Mouse (Mus musculus) A20 (cell line): ENCODE results near the gene Ahnak.
A peak's percentile ranks its signal among the peaks of the same experiment; 100 is the strongest.
"Not testable (repeated sequence)": the region's sequence is repeated elsewhere in the genome, so short reads cannot be mapped to it uniquely, and the experiment has no call there.

Source experiments
- DNase-seq: peaks from one replicate; pipeline ENCODE4 v3.0.0-alpha.2; 2011; ENCODE audit warnings: low read depth, low spot score

The Ahnak gene

GRCm38 (mm10) chr19:8972491-8972890 is 16.6 kb upstream of the Ahnak start:
- not testable (repeated sequence) for DNase-seq

GRCm38 (mm10) chr19:8974638-8975037 is 14.4 kb upstream of the Ahnak start:
- no peak for DNase-seq

- DNase-seq: no peak
Measured at GRCm38 (mm10) chr19:8975491-8975890, 13.6 kb upstream of the Ahnak start.

GRCm38 (mm10) chr19:8976535-8976934 is 12.5 kb upstream of the Ahnak start:
- DNase-seq: peak; percentile 54

- DNase-seq: peak; percentile 34
Measured at GRCm38 (mm10) chr19:8980771-8981170, 8.3 kb upstream of the Ahnak start.

GRCm38 (mm10) chr19:8981450-8982168 is 7.5 kb upstream of the Ahnak start:
- DNase-seq: peak; percentile 30

GRCm38 (mm10) chr19:8982303-8983149 is 6.6 kb upstream of the Ahnak start:
- DNase-seq: no peak

- no peak for DNase-seq
Measured at GRCm38 (mm10) chr19:8983150-8983650, 5.9 kb upstream of the Ahnak start.

- DNase-seq: peak; percentile 46
Measured at GRCm38 (mm10) chr19:8984255-8984868, 4.7 kb upstream of the Ahnak start.

GRCm38 (mm10) chr19:8985891-8986290 is 3.2 kb upstream of the Ahnak start:
- no peak for DNase-seq

GRCm38 (mm10) chr19:8987816-8988215 is 1.3 kb upstream of the Ahnak start:
- DNase-seq: no peak

- no peak for DNase-seq
Measured at GRCm38 (mm10) chr19:8988346-8989065, 578 bp upstream of the Ahnak start.

- DNase-seq: peak; percentile 25
Measured at GRCm38 (mm10) chr19:8989567-8990431, 715 bp downstream of the Ahnak start.

- no peak for DNase-seq
Measured at GRCm38 (mm10) chr19:8990432-8991102, 1.5 kb downstream of the Ahnak start.

GRCm38 (mm10) chr19:8991245-8991870 is 2.3 kb downstream of the Ahnak start:
- no peak for DNase-seq

GRCm38 (mm10) chr19:8991871-8992735 is 3.0 kb downstream of the Ahnak start:
- no peak for DNase-seq

GRCm38 (mm10) chr19:8992769-8993624 is 3.9 kb downstream of the Ahnak start:
- DNase-seq: peak; percentile 84

GRCm38 (mm10) chr19:8993625-8993912 is 4.5 kb downstream of the Ahnak start:
- no peak for DNase-seq
